Mouse (Mus musculus): ENCODE data around the gene Msx2. TPM values are rescaled to one million over a fixed set of nuclear protein-coding genes. Genes with fewer than 3 reads are reported as not detected.

The Msx2 gene
- polyA plus RNA-seq, 1 experiment from 2014 or later: 1.9 TPM

GRCm38 (mm10) chr13:53454794-53455672 is 17.8 kb downstream of the Msx2 start:
- peaks cover 65% of the 10 kb centered on the region for H3K27me3 ChIP-seq (ENCODE audit: insufficient read depth, low read length)
- 10% methylated on average over 21 of the region's 21 CpGs for WGBS
- peak overlapping the region; percentile 12 for H3K4me3 ChIP-seq (ENCODE audit: low read length)
- ATAC-seq (ENCODE audit: low FRiP score, low TSS enrichment): no peak
- no peaks in the 10 kb centered on the region for H3K4me1 ChIP-seq (ENCODE audit: insufficient read depth, low read length)
- no peaks in the 10 kb centered on the region for H3K36me3 ChIP-seq (ENCODE audit: insufficient read depth, low read length)
- no peak overlapping the region for H3K27ac ChIP-seq (ENCODE audit: low read length)
- peak overlapping the region; percentile 39 for H3K4me2 ChIP-seq (replicated peaks; ENCODE audit: low read depth, low read length)
- H3K9me3 ChIP-seq (ENCODE audit: low read length): no peaks in the 10 kb centered on the region
- no peak overlapping the region for H3K9ac ChIP-seq (replicated peaks; ENCODE audit: low read length)

GRCm38 (mm10) chr13:53453927-53454326 is 18.9 kb downstream of the Msx2 start:
- 89% methylated on average over 3 of the region's 3 CpGs for WGBS
- no peak for ATAC-seq (ENCODE audit: low FRiP score, low TSS enrichment)
- no peak overlapping the region for H3K9ac ChIP-seq (replicated peaks; ENCODE audit: low read length)
- H3K4me2 ChIP-seq (replicated peaks; ENCODE audit: low read depth, low read length): no peak overlapping the region
- H3K27me3 ChIP-seq (ENCODE audit: insufficient read depth, low read length): peaks cover 56% of the 10 kb centered on the region
- H3K36me3 ChIP-seq (ENCODE audit: insufficient read depth, low read length): no peaks in the 10 kb centered on the region
- no peaks in the 10 kb centered on the region for H3K4me1 ChIP-seq (ENCODE audit: insufficient read depth, low read length)
- no peaks in the 10 kb centered on the region for H3K9me3 ChIP-seq (ENCODE audit: low read length)
- H3K4me3 ChIP-seq (ENCODE audit: low read length): no peak overlapping the region
- no peak overlapping the region for H3K27ac ChIP-seq (ENCODE audit: low read length)

- no peak overlapping the region for H3K4me2 ChIP-seq (replicated peaks; ENCODE audit: low read depth, low read length)
- no peak for ATAC-seq (ENCODE audit: low FRiP score, low TSS enrichment)
- 22% methylated on average over 6 of the region's 6 CpGs for WGBS
Observed at GRCm38 (mm10) chr13:53447609-53448008, 25.3 kb downstream of the Msx2 start.

GRCm38 (mm10) chr13:53443602-53444001 is 29.3 kb downstream of the Msx2 start:
- Histone ChIP-seq H3K4me2 (replicated peaks; ENCODE audit: low read depth, low read length) (no peak overlapping the region), H3K4me1 (ENCODE audit: insufficient read depth, low read length) (no peaks in the 10 kb centered on the region), H3K27me3 (ENCODE audit: insufficient read depth, low read length) (no peaks in the 10 kb centered on the region; the same call in 1 of the 2 replicates), H3K9ac (replicated peaks; ENCODE audit: low read length) (no peak overlapping the region), H3K36me3 (ENCODE audit: insufficient read depth, low read length) (no peaks in the 10 kb centered on the region), H3K9me3 (ENCODE audit: low read length) (no peaks in the 10 kb centered on the region), H3K4me3 (ENCODE audit: low read length) (no peak overlapping the region), H3K27ac (ENCODE audit: low read length) (no peak overlapping the region)
- WGBS: 19% methylated on average over 3 of the region's 3 CpGs
- ATAC-seq (ENCODE audit: low FRiP score, low TSS enrichment): 0 out of 2 replicates have a peak, but pooled peaks have one; percentile 39

More at GRCm38 (mm10) chr13:53447609-53448008, 25.3 kb downstream of the Msx2 start:
- Histone ChIP-seq H3K27ac (ENCODE audit: low read length) (no peak overlapping the region), H3K4me1 (ENCODE audit: insufficient read depth, low read length) (no peaks in the 10 kb centered on the region), H3K4me3 (ENCODE audit: low read length) (no peak overlapping the region), H3K36me3 (ENCODE audit: insufficient read depth, low read length) (no peaks in the 10 kb centered on the region), H3K27me3 (ENCODE audit: insufficient read depth, low read length) (peaks cover 6% of the 10 kb centered on the region; the same call in 1 of the 2 replicates), H3K9ac (replicated peaks; ENCODE audit: low read length) (no peak overlapping the region), H3K9me3 (ENCODE audit: low read length) (no peaks in the 10 kb centered on the region)

- Histone ChIP-seq H3K36me3 (ENCODE audit: insufficient read depth, low read length) (no peaks in the 10 kb centered on the region), H3K9me3 (ENCODE audit: low read length) (no peaks in the 10 kb centered on the region)
Observed at GRCm38 (mm10) chr13:53442168-53442980, 30.5 kb downstream of the Msx2 start.

DNA sequence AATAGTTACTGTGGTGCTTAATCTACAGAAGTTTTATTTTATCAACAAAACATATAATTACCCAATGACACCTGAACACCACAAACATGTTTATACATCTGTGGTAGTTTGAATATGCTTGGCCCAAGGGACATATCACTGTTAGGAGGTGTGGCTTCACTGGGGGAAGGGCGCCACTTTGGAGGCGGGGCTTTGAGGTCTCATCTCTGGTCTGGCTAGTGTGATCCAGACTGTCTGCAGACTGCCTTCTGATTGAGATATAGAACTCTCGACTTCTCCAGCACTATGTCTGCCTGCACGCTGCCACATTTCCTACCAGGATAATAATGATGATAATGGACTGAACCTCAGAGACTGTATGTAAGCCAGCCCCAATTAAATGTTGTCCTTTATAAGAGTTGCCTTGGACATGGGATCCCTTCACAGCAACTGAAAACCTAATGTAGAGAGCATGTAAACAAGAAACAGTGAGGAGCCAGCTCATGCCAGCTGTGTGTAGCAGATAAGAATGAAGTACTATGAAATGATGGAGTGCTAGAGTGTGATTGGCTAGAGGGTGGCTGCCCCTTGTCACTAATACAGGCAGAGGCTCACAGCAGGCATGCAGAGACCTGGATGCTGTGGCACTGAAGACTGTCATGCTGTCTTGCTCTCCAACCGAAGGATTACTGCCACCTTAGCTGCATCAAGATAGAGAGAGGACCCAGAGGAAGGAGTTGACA is 31.4 kb downstream of the Msx2 start:
- no peak overlapping the region for H3K9ac ChIP-seq (replicated peaks; ENCODE audit: low read length)
- no peak overlapping the region for H3K4me2 ChIP-seq (replicated peaks; ENCODE audit: low read depth, low read length)
- WGBS: 75% methylated on average over 5 of the region's 5 CpGs
- H3K36me3 ChIP-seq (ENCODE audit: insufficient read depth, low read length): no peaks in the 10 kb centered on the region
- H3K27me3 ChIP-seq (ENCODE audit: insufficient read depth, low read length): no peaks in the 10 kb centered on the region; the same call in 1 of the 2 replicates
- ATAC-seq (ENCODE audit: low FRiP score, low TSS enrichment): no peak
- no peaks in the 10 kb centered on the region for H3K9me3 ChIP-seq (ENCODE audit: low read length)
- H3K4me3 ChIP-seq (ENCODE audit: low read length): no peak overlapping the region
- H3K4me1 ChIP-seq (ENCODE audit: insufficient read depth, low read length): no peaks in the 10 kb centered on the region
- H3K27ac ChIP-seq (ENCODE audit: low read length): no peak overlapping the region

More at GRCm38 (mm10) chr13:53442168-53442980, 30.5 kb downstream of the Msx2 start:
- ATAC-seq (ENCODE audit: low FRiP score, low TSS enrichment): no peak
- H3K4me3 ChIP-seq (ENCODE audit: low read length): peak overlapping the region; percentile 13; the same call in 1 of the 2 replicates
- H3K27me3 ChIP-seq (ENCODE audit: insufficient read depth, low read length): no peaks in the 10 kb centered on the region; the same call in 1 of the 2 replicates
- H3K9ac ChIP-seq (replicated peaks; ENCODE audit: low read length): no peak overlapping the region
- H3K27ac ChIP-seq (ENCODE audit: low read length): no peak overlapping the region
- H3K4me2 ChIP-seq (replicated peaks; ENCODE audit: low read depth, low read length): peak overlapping the region; percentile 46
- 30% methylated on average over 25 of the region's 25 CpGs for WGBS
- H3K4me1 ChIP-seq (ENCODE audit: insufficient read depth, low read length): no peaks in the 10 kb centered on the region

- 79% methylated on average over 3 of the region's 3 CpGs for WGBS
- Histone ChIP-seq H3K4me3 (ENCODE audit: low read length) (no peak overlapping the region), H3K9me3 (ENCODE audit: low read length) (no peaks in the 10 kb centered on the region), H3K4me2 (replicated peaks; ENCODE audit: low read depth, low read length) (no peak overlapping the region), H3K36me3 (ENCODE audit: insufficient read depth, low read length) (no peaks in the 10 kb centered on the region), H3K9ac (replicated peaks; ENCODE audit: low read length) (no peak overlapping the region), H3K27me3 (ENCODE audit: insufficient read depth, low read length) (no peaks in the 10 kb centered on the region; the same call in 1 of the 2 replicates), H3K27ac (ENCODE audit: low read length) (no peak overlapping the region), H3K4me1 (ENCODE audit: insufficient read depth, low read length) (no peaks in the 10 kb centered on the region)
- ATAC-seq (ENCODE audit: low FRiP score, low TSS enrichment): no peak
Observed at GRCm38 (mm10) chr13:53439957-53440356, 32.9 kb downstream of the Msx2 start.

GRCm38 (mm10) chr13:53426507-53426906 is 46.4 kb downstream of the Msx2 start:
- Histone ChIP-seq H3K4me2 (replicated peaks; ENCODE audit: low read depth, low read length) (no peak overlapping the region), H3K4me1 (ENCODE audit: insufficient read depth, low read length) (no peaks in the 10 kb centered on the region), H3K27ac (ENCODE audit: low read length) (no peak overlapping the region), H3K9me3 (ENCODE audit: low read length) (no peaks in the 10 kb centered on the region; the same call in 1 of the 2 replicates), H3K9ac (replicated peaks; ENCODE audit: low read length) (no peak overlapping the region), H3K4me3 (ENCODE audit: low read length) (no peak overlapping the region), H3K36me3 (ENCODE audit: insufficient read depth, low read length) (no peaks in the 10 kb centered on the region), H3K27me3 (ENCODE audit: insufficient read depth, low read length) (no peaks in the 10 kb centered on the region)
- 25% methylated on average over 7 of the region's 7 CpGs for WGBS
- ATAC-seq (ENCODE audit: low FRiP score, low TSS enrichment): no peak

DNA sequence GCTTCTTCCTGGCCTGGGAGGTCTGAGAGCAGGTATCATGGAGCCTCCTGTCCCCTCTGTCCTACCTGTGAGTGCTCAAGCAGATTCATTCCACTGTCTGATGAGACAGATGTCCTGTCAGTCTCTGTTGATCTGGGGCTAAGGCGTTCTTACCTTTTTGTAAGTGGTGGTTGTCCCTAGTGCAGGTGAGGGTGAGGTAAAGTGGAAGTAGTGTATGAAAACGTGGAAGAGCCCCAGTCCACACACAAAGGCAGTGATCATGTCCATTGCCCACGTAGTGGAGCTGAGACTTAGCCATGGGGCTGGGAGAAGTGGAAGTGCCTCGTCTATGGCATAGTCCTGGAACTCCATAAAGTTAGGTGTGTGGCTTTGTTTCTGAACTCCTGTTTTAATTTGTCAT is 51.7 kb downstream of the Msx2 start:
- no peaks in the 10 kb centered on the region for H3K36me3 ChIP-seq (ENCODE audit: insufficient read depth, low read length)
- no peak overlapping the region for H3K27ac ChIP-seq (ENCODE audit: low read length)
- H3K9ac ChIP-seq (replicated peaks; ENCODE audit: low read length): no peak overlapping the region
- H3K9me3 ChIP-seq (ENCODE audit: low read length): no peaks in the 10 kb centered on the region
- no peak overlapping the region for H3K4me2 ChIP-seq (replicated peaks; ENCODE audit: low read depth, low read length)
- no peak for ATAC-seq (ENCODE audit: low FRiP score, low TSS enrichment)
- no peaks in the 10 kb centered on the region for H3K27me3 ChIP-seq (ENCODE audit: insufficient read depth, low read length)
- no peaks in the 10 kb centered on the region for H3K4me1 ChIP-seq (ENCODE audit: insufficient read depth, low read length)
- WGBS: 84% methylated on average over 4 of the region's 4 CpGs
- no peak overlapping the region for H3K4me3 ChIP-seq (ENCODE audit: low read length)

Data from kidney, embryonic 16.5 days (tissue).